In genomic region chr7:16426129-16426729, GRCm38 (mm10) we compare ENCODE assay signal across 9 mouse cellular contexts. TPM values are rescaled to one million over a fixed set of nuclear protein-coding genes. Genes with fewer than 3 reads are reported as not detected.
DNase-seq lines count a peak whose midpoint lies in the region; ATAC-seq and TF ChIP-seq lines count a peak whose summit lies in the region.
"Had no signal": no experiment of that assay in that cellular context is flagged by ENCODE, and none has a peak within 500 bp of the region (broad histone marks: within the 10 kb centered on the region; RNA-seq: fewer than 3 reads in every experiment).

No protein-coding gene starts in this region.

- peak; percentile 96 for TF ChIP-seq CTCF in liver, embryonic 14.5 days (IDR thresholded peaks at IDR 0.05; ENCODE audit: low read depth)

- no peak overlapping the region for H3K4me2 ChIP-seq in embryonic facial prominence, embryonic 14.5 days (ENCODE audit: low read depth, low read length)
- no peak overlapping the region for H3K4me2 ChIP-seq in heart, embryonic 12.5 days
- H3K4me2 ChIP-seq in kidney, embryonic 16.5 days (replicated peaks; ENCODE audit: low read depth, low read length), result no peak overlapping the region
- no peak overlapping the region for H3K4me2 ChIP-seq in liver, embryonic 14.5 days (ENCODE audit: low read depth)
- H3K4me2 ChIP-seq in neural tube, embryonic 12.5 days (replicated peaks), result no peak overlapping the region
- no peak overlapping the region for H3K4me2 ChIP-seq in stomach, embryonic 15.5 days

- ATAC-seq in embryonic facial prominence, embryonic 14.5 days (ENCODE audit: low read depth), result peak; percentile 86
- ATAC-seq in heart, embryonic 12.5 days (ENCODE audit: insufficient number of reproducible peaks, low FRiP score), result peak; percentile 87
- ATAC-seq in kidney, embryonic 16.5 days (ENCODE audit: low FRiP score, low TSS enrichment), result peak; percentile 83
- peak; percentile 76 for ATAC-seq in liver, embryonic 14.5 days (ENCODE audit: insufficient read depth)
- peak; percentile 72; the same call in 1 of the 2 replicates for ATAC-seq in neural tube, embryonic 12.5 days (ENCODE audit: low FRiP score, low read depth)
- ATAC-seq in stomach, embryonic 15.5 days (ENCODE audit: insufficient read depth, low FRiP score, low read depth), result peak; percentile 69

- no peak overlapping the region for H3K4me3 ChIP-seq in embryonic facial prominence, embryonic 14.5 days (ENCODE audit: low read depth, low read length)
- no peak overlapping the region for H3K4me3 ChIP-seq in heart, embryonic 12.5 days
- H3K4me3 ChIP-seq in kidney, embryonic 16.5 days (ENCODE audit: low read length), result no peak overlapping the region
- no peak overlapping the region for H3K4me3 ChIP-seq in liver, embryonic 14.5 days (ENCODE audit: insufficient read depth in 1 of 2, low read depth in 2 of 2, low read length in 2 of 2)
- H3K4me3 ChIP-seq in neural tube, embryonic 12.5 days, result no peak overlapping the region
- no peak overlapping the region for H3K4me3 ChIP-seq in stomach, embryonic 15.5 days (replicated peaks)

- peaks cover 99% of the 10 kb centered on the region for H3K36me3 ChIP-seq in embryonic facial prominence, embryonic 14.5 days (ENCODE audit: control insufficient read depth, insufficient read depth, low read length)
- H3K36me3 ChIP-seq in heart, embryonic 12.5 days, result peaks cover 97% of the 10 kb centered on the region
- peaks cover 88% of the 10 kb centered on the region for H3K36me3 ChIP-seq in kidney, embryonic 16.5 days (ENCODE audit: insufficient read depth, low read length)
- peaks cover 99% of the 10 kb centered on the region for H3K36me3 ChIP-seq in liver, embryonic 14.5 days (replicated peaks; ENCODE audit: control insufficient read depth, insufficient read depth, low read depth)
- H3K36me3 ChIP-seq in neural tube, embryonic 12.5 days, result peaks cover 98% of the 10 kb centered on the region
- H3K36me3 ChIP-seq in stomach, embryonic 15.5 days, result peaks cover 79% of the 10 kb centered on the region

- TF ChIP-seq EP300 in liver, embryonic 14.5 days (IDR thresholded peaks at IDR 0.05; ENCODE audit: low read depth), result no peak

- no peaks in the 10 kb centered on the region for H3K4me1 ChIP-seq in embryonic facial prominence, embryonic 14.5 days (ENCODE audit: control insufficient read depth, insufficient read depth, low read length)
- no peaks in the 10 kb centered on the region for H3K4me1 ChIP-seq in heart, embryonic 12.5 days (replicated peaks)
- H3K4me1 ChIP-seq in kidney, embryonic 16.5 days (ENCODE audit: insufficient read depth, low read length), result no peaks in the 10 kb centered on the region
- H3K4me1 ChIP-seq in liver, embryonic 14.5 days (replicated peaks; ENCODE audit: control insufficient read depth in 2 of 2, insufficient read depth in 2 of 2, low read length in 1 of 2), result no peaks in the 10 kb centered on the region
- no peaks in the 10 kb centered on the region for H3K4me1 ChIP-seq in neural tube, embryonic 12.5 days
- no peaks in the 10 kb centered on the region for H3K4me1 ChIP-seq in stomach, embryonic 15.5 days

- H3K27ac ChIP-seq in embryonic facial prominence, embryonic 14.5 days (replicated peaks; ENCODE audit: low read depth, low read length), result no peak overlapping the region
- no peak overlapping the region for H3K27ac ChIP-seq in heart, embryonic 12.5 days (ENCODE audit: poor library complexity, severe bottlenecking)
- H3K27ac ChIP-seq in kidney, embryonic 16.5 days (ENCODE audit: low read length), result no peak overlapping the region
- H3K27ac ChIP-seq in liver, embryonic 14.5 days, result no peak overlapping the region
- no peak overlapping the region for H3K27ac ChIP-seq in neural tube, embryonic 12.5 days
- H3K27ac ChIP-seq in stomach, embryonic 15.5 days, result no peak overlapping the region
- H3K27ac ChIP-seq: macrophage had no signal

- H3K9ac ChIP-seq in embryonic facial prominence, embryonic 14.5 days (ENCODE audit: low read depth, low read length), result no peak overlapping the region
- no peak overlapping the region for H3K9ac ChIP-seq in heart, embryonic 12.5 days
- H3K9ac ChIP-seq in kidney, embryonic 16.5 days (replicated peaks; ENCODE audit: low read length), result no peak overlapping the region
- H3K9ac ChIP-seq in liver, embryonic 14.5 days (replicated peaks), result no peak overlapping the region
- H3K9ac ChIP-seq in neural tube, embryonic 12.5 days, result no peak overlapping the region
- no peak overlapping the region for H3K9ac ChIP-seq in stomach, embryonic 15.5 days

- H3K27me3 ChIP-seq in embryonic facial prominence, embryonic 14.5 days (replicated peaks; ENCODE audit: control insufficient read depth, insufficient read depth, low read length), result no peaks in the 10 kb centered on the region
- no peaks in the 10 kb centered on the region for H3K27me3 ChIP-seq in heart, embryonic 12.5 days (replicated peaks)
- no peaks in the 10 kb centered on the region for H3K27me3 ChIP-seq in kidney, embryonic 16.5 days (ENCODE audit: insufficient read depth, low read length)
- H3K27me3 ChIP-seq in liver, embryonic 14.5 days (ENCODE audit: control insufficient read depth, insufficient read depth, low read length), result no peaks in the 10 kb centered on the region
- H3K27me3 ChIP-seq in neural tube, embryonic 12.5 days (replicated peaks), result no peaks in the 10 kb centered on the region
- no peaks in the 10 kb centered on the region for H3K27me3 ChIP-seq in stomach, embryonic 15.5 days (replicated peaks)

- peak; percentile 80 for DNase-seq in 3T3-L1 (ENCODE audit: low read depth, low spot score)
- DNase-seq in adrenal gland, postnatal 10 days, result peak; percentile 91
- DNase-seq in embryonic facial prominence, embryonic 14.5 days (ENCODE audit: low spot score), result peak; percentile 68
- peak in 1 of 3 experiments; percentile 44 for DNase-seq in liver, embryonic 14.5 days (ENCODE audit: low read depth in 3 of 3, low spot score in 3 of 3)

- no peaks in the 10 kb centered on the region for H3K9me3 ChIP-seq in embryonic facial prominence, embryonic 14.5 days (ENCODE audit: control insufficient read depth, low read length)
- no peaks in the 10 kb centered on the region for H3K9me3 ChIP-seq in heart, embryonic 12.5 days (replicated peaks)
- H3K9me3 ChIP-seq in kidney, embryonic 16.5 days (ENCODE audit: low read length), result no peaks in the 10 kb centered on the region
- H3K9me3 ChIP-seq in liver, embryonic 14.5 days (ENCODE audit: control insufficient read depth, low read length), result no peaks in the 10 kb centered on the region
- H3K9me3 ChIP-seq in neural tube, embryonic 12.5 days, result no peaks in the 10 kb centered on the region
- no peaks in the 10 kb centered on the region for H3K9me3 ChIP-seq in stomach, embryonic 15.5 days

- WGBS in embryonic facial prominence, embryonic 14.5 days, result 57% methylated on average over 4 of the region's 4 CpGs
- 63% methylated on average over 4 of the region's 4 CpGs for WGBS in heart, embryonic 12.5 days
- 63% methylated on average over 4 of the region's 4 CpGs for WGBS in kidney, embryonic 16.5 days
- WGBS in liver, embryonic 14.5 days (ENCODE audit: insufficient replicate concordance), result 58% methylated on average over 4 of the region's 4 CpGs
- WGBS in neural tube, embryonic 12.5 days, result 61% methylated on average over 4 of the region's 4 CpGs
- 56% methylated on average over 4 of the region's 4 CpGs for WGBS in stomach, embryonic 15.5 days

RNA-seq across cellular contexts. Expression of gene Zc3h4, which starts 25.5 kb away (rescaled TPM):
- total RNA-seq in adrenal gland, postnatal 10 days (2021), result 10 to 100 TPM; 44.0 to 54.3 TPM
- 12.1 and 13.3 TPM in 2 replicates for polyA plus RNA-seq in embryonic facial prominence, embryonic 14.5 days (2014; fragmentation: Nextera tagmentation; extraction: Ambion mirVana)
- 14.3 and 14.9 TPM in 2 replicates for polyA plus RNA-seq in heart, embryonic 12.5 days (2016; fragmentation: Nextera tagmentation; extraction: Ambion mirVana)
- 14.8 and 14.9 TPM in 2 replicates for polyA plus RNA-seq in kidney, embryonic 16.5 days (2015; fragmentation: Nextera tagmentation; extraction: Ambion mirVana)
- polyA plus RNA-seq in liver, embryonic 14.5 days (2012; rRNA removed), result 13.7 and 15.2 TPM in 2 replicates
- 6.0 TPM in 2 replicates for polyA plus RNA-seq in liver, embryonic 14.5 days (2014; fragmentation: Nextera tagmentation; extraction: Ambion mirVana)
- 26.6 and 27.8 TPM in 2 replicates for polyA plus RNA-seq in neural tube, embryonic 12.5 days (2016; fragmentation: Nextera tagmentation; extraction: Ambion mirVana)
- polyA plus RNA-seq in stomach, embryonic 15.5 days (2015; fragmentation: Nextera tagmentation; extraction: Ambion mirVana), result 16.8 and 17.4 TPM in 2 replicates

RNA-seq across cellular contexts. Expression of gene Tmem160, which starts 26.4 kb away (rescaled TPM):
- total RNA-seq in adrenal gland, postnatal 10 days (2021), result 10 to 100 TPM; 43.9 to 46.8 TPM
- polyA plus RNA-seq in embryonic facial prominence, embryonic 14.5 days (2014; fragmentation: Nextera tagmentation; extraction: Ambion mirVana), result 49.5 and 54.5 TPM in 2 replicates
- 79.0 and 83.6 TPM in 2 replicates for polyA plus RNA-seq in heart, embryonic 12.5 days (2016; fragmentation: Nextera tagmentation; extraction: Ambion mirVana)
- polyA plus RNA-seq in kidney, embryonic 16.5 days (2015; fragmentation: Nextera tagmentation; extraction: Ambion mirVana), result 50.7 and 54.6 TPM in 2 replicates
- 21.5 and 23.6 TPM in 2 replicates for polyA plus RNA-seq in liver, embryonic 14.5 days (2012; rRNA removed)
- polyA plus RNA-seq in liver, embryonic 14.5 days (2014; fragmentation: Nextera tagmentation; extraction: Ambion mirVana), result 34.5 and 36.9 TPM in 2 replicates
- 58.5 and 66.6 TPM in 2 replicates for polyA plus RNA-seq in neural tube, embryonic 12.5 days (2016; fragmentation: Nextera tagmentation; extraction: Ambion mirVana)
- polyA plus RNA-seq in stomach, embryonic 15.5 days (2015; fragmentation: Nextera tagmentation; extraction: Ambion mirVana), result 48.5 and 57.0 TPM in 2 replicates

RNA-seq across cellular contexts. Expression of gene Sae1, which starts 38.6 kb away (rescaled TPM):
- total RNA-seq in adrenal gland, postnatal 10 days (2021), result 10 to 100 TPM; 60.8 to 64.0 TPM
- 232 and 287 TPM in 2 replicates for polyA plus RNA-seq in embryonic facial prominence, embryonic 14.5 days (2014; fragmentation: Nextera tagmentation; extraction: Ambion mirVana)
- 232 and 254 TPM in 2 replicates for polyA plus RNA-seq in heart, embryonic 12.5 days (2016; fragmentation: Nextera tagmentation; extraction: Ambion mirVana)
- 337 and 347 TPM in 2 replicates for polyA plus RNA-seq in kidney, embryonic 16.5 days (2015; fragmentation: Nextera tagmentation; extraction: Ambion mirVana)
- polyA plus RNA-seq in liver, embryonic 14.5 days (2012; rRNA removed), result 35.0 and 55.6 TPM in 2 replicates
- polyA plus RNA-seq in liver, embryonic 14.5 days (2014; fragmentation: Nextera tagmentation; extraction: Ambion mirVana), result 89.3 and 95.5 TPM in 2 replicates
- polyA plus RNA-seq in neural tube, embryonic 12.5 days (2016; fragmentation: Nextera tagmentation; extraction: Ambion mirVana), result 321 and 328 TPM in 2 replicates
- polyA plus RNA-seq in stomach, embryonic 15.5 days (2015; fragmentation: Nextera tagmentation; extraction: Ambion mirVana), result 272 and 284 TPM in 2 replicates

RNA-seq across cellular contexts. Expression of gene Npas1, which starts 51.3 kb away (rescaled TPM):
- not detected for total RNA-seq in adrenal gland, postnatal 10 days (2021)
- polyA plus RNA-seq in embryonic facial prominence, embryonic 14.5 days (2014; fragmentation: Nextera tagmentation; extraction: Ambion mirVana), result 0.10 and 0.11 TPM in 2 replicates
- 0.22 and 0.31 TPM in 2 replicates for polyA plus RNA-seq in heart, embryonic 12.5 days (2016; fragmentation: Nextera tagmentation; extraction: Ambion mirVana)
- 0.41 and 0.42 TPM in 2 replicates for polyA plus RNA-seq in kidney, embryonic 16.5 days (2015; fragmentation: Nextera tagmentation; extraction: Ambion mirVana)
- not detected in 2 replicates for polyA plus RNA-seq in liver, embryonic 14.5 days (2012; rRNA removed)
- not detected in 2 replicates for polyA plus RNA-seq in liver, embryonic 14.5 days (2014; fragmentation: Nextera tagmentation; extraction: Ambion mirVana)
- polyA plus RNA-seq in neural tube, embryonic 12.5 days (2016; fragmentation: Nextera tagmentation; extraction: Ambion mirVana), result 1.0 and 1.4 TPM in 2 replicates
- polyA plus RNA-seq in stomach, embryonic 15.5 days (2015; fragmentation: Nextera tagmentation; extraction: Ambion mirVana), result 0.33 and 0.49 TPM in 2 replicates
- polyA plus RNA-seq: macrophage had no signal
